Mouse (Mus musculus): ENCODE measurements around the gene Zmiz1. TPM values are rescaled to one million over a fixed set of nuclear protein-coding genes. Genes with fewer than 3 reads are reported as not detected.

Gene Zmiz1
- total and polyA plus RNA-seq, 3 experiments = 3.7 to 45.8 (median 11.1) TPM

- no peaks in the 10 kb centered on the region for H3K9me3 ChIP-seq (replicated peaks; ENCODE audit: low read length)
- in situ Hi-C loops (cut with MboI; ENCODE audit: low pct_ligation_motif_present, low pct_unique_long_range_greater_than_20kb, low sequenced_read_pairs) (no loop called here), dilution Hi-C loops (cut with MboI; ENCODE audit: extremely low pct_ligation_motif_present, extremely low pct_unique_long_range_greater_than_20kb, low sequenced_read_pairs) (no loop called here)
- H3K4me2 ChIP-seq (ENCODE audit: insufficient read depth, low read depth, poor library complexity, severe bottlenecking) = no peak overlapping the region
- 0 out of 2 replicates have a peak, but pooled peaks cover 4% of the 10 kb centered on the region for H3K79me2 ChIP-seq (replicated peaks; ENCODE audit: control insufficient read depth, extremely low read depth, insufficient read depth, poor library complexity, severe bottlenecking)
- H3K4me1 ChIP-seq (ENCODE audit: control insufficient read depth in 1 of 2, insufficient read depth in 2 of 2) = peaks cover 31 to 81% of the 10 kb centered on the region in 2 experiments
- peaks cover 16 to 41% of the 10 kb centered on the region in 2 experiments for H3K36me3 ChIP-seq (replicated peaks in 1 of 2; ENCODE audit: control insufficient read depth in 1 of 2, insufficient read depth in 1 of 2, low read length in 1 of 2)
- no peak overlapping the region for H3K4me3 ChIP-seq (replicated peaks in 1 of 3; ENCODE audit: low read depth in 2 of 3, low read length in 2 of 3, poor library complexity in 1 of 3)
- DNase-seq (ENCODE audit: extremely low read depth) = no peak
- TF ChIP-seq NELFE (IDR thresholded peaks at IDR 0.05; ENCODE audit: low read depth, low read length) = no peak
- no peak for TF ChIP-seq MYC (IDR thresholded peaks at IDR 0.05; ENCODE audit: low read depth, low read length)
- TF ChIP-seq USF2 (conservative IDR thresholded peaks at IDR 0.05; ENCODE audit: low read depth, low read length) = no peak
- no peak for TF ChIP-seq NRF1 (IDR thresholded peaks at IDR 0.05; ENCODE audit: low read depth, low read length)
- TF ChIP-seq ZNF384 (IDR thresholded peaks at IDR 0.05; ENCODE audit: low read depth, low read length) = no peak
- no peak for TF ChIP-seq RCOR1 (conservative IDR thresholded peaks at IDR 0.05; ENCODE audit: low read depth, low read length)
- TF ChIP-seq SMC3 (IDR thresholded peaks at IDR 0.05; ENCODE audit: low read depth, low read length) = no peak
- TF ChIP-seq ZKSCAN1 (IDR thresholded peaks at IDR 0.05; ENCODE audit: borderline replicate concordance, low read depth, low read length) = no peak
- TF ChIP-seq CTCF (conservative IDR thresholded peaks at IDR 0.05 in 1 of 2, IDR thresholded peaks at IDR 0.05 in 1 of 2; ENCODE audit: low read depth in 2 of 2, low read length in 2 of 2) = no peak
- TF ChIP-seq MEF2A (IDR thresholded peaks at IDR 0.05; ENCODE audit: borderline replicate concordance, low read depth, low read length) = no peak
- TF ChIP-seq EP300 (IDR thresholded peaks at IDR 0.05; ENCODE audit: low read length) = no peak
- TF ChIP-seq RAD21 (IDR thresholded peaks at IDR 0.05; ENCODE audit: low read depth, low read length) = no peak
- no peak for TF ChIP-seq PAX5 (IDR thresholded peaks at IDR 0.05; ENCODE audit: low read length)
- TF ChIP-seq POLR2AphosphoS2 (IDR thresholded peaks at IDR 0.05; ENCODE audit: low read depth, low read length) = no peak
- no peak for TF ChIP-seq ELF1 (IDR thresholded peaks at IDR 0.05; ENCODE audit: low read depth, low read length)
- TF ChIP-seq MAZ (IDR thresholded peaks at IDR 0.05; ENCODE audit: low read depth, low read length) = no peak
- TF ChIP-seq CHD1 (IDR thresholded peaks at IDR 0.05; ENCODE audit: low read depth, low read length) = no peak
- no peak for TF ChIP-seq HCFC1 (IDR thresholded peaks at IDR 0.05; ENCODE audit: low read depth, low read length)
- TF ChIP-seq TCF12 (IDR thresholded peaks at IDR 0.05; ENCODE audit: low read depth, low read length) = no peak
- no peak for TF ChIP-seq IRF4 (IDR thresholded peaks at IDR 0.05; ENCODE audit: low read depth, low read length)
- no peaks in the 10 kb centered on the region for H3K27me3 ChIP-seq (replicated peaks)
- no peak overlapping the region for H3K27ac ChIP-seq (ENCODE audit: insufficient read depth, low read depth)
- H3K9ac ChIP-seq (ENCODE audit: insufficient read depth, low read depth) = no peak overlapping the region
Observed at GRCm38 (mm10) chr14:25511967-25512366, 53.0 kb downstream of the Zmiz1 start.

- Histone ChIP-seq H3K9me3 (replicated peaks; ENCODE audit: low read length) (no peaks in the 10 kb centered on the region), H3K27ac (ENCODE audit: insufficient read depth, low read depth) (no peak overlapping the region), H3K36me3 (replicated peaks in 1 of 2; ENCODE audit: control insufficient read depth in 1 of 2, insufficient read depth in 1 of 2, low read length in 1 of 2) (peaks cover 16 to 35% of the 10 kb centered on the region in 2 experiments), H3K4me3 (replicated peaks in 1 of 3; ENCODE audit: low read depth in 2 of 3, low read length in 2 of 3, poor library complexity in 1 of 3) (no peak overlapping the region), H3K9ac (ENCODE audit: insufficient read depth, low read depth) (no peak overlapping the region), H3K4me1 (ENCODE audit: control insufficient read depth in 1 of 2, insufficient read depth in 2 of 2) (peaks cover 36 to 89% of the 10 kb centered on the region in 2 experiments), H3K4me2 (ENCODE audit: insufficient read depth, low read depth, poor library complexity, severe bottlenecking) (no peak overlapping the region), H3K79me2 (replicated peaks; ENCODE audit: control insufficient read depth, extremely low read depth, insufficient read depth, poor library complexity, severe bottlenecking) (0 out of 2 replicates have a peak, but pooled peaks cover 4% of the 10 kb centered on the region), H3K27me3 (replicated peaks) (no peaks in the 10 kb centered on the region)
- dilution Hi-C loops (cut with MboI; ENCODE audit: extremely low pct_ligation_motif_present, extremely low pct_unique_long_range_greater_than_20kb, low sequenced_read_pairs) (no loop called here), in situ Hi-C loops (cut with MboI; ENCODE audit: low pct_ligation_motif_present, low pct_unique_long_range_greater_than_20kb, low sequenced_read_pairs) (no loop called here)
- DNase-seq (ENCODE audit: extremely low read depth) = no peak
- TF ChIP-seq SMC3 (IDR thresholded peaks at IDR 0.05; ENCODE audit: low read depth, low read length) (no peak), RCOR1 (conservative IDR thresholded peaks at IDR 0.05; ENCODE audit: low read depth, low read length) (no peak), CHD2 (IDR thresholded peaks at IDR 0.05; ENCODE audit: low read length) (no peak), PAX5 (IDR thresholded peaks at IDR 0.05; ENCODE audit: low read length) (no peak), IRF4 (IDR thresholded peaks at IDR 0.05; ENCODE audit: low read depth, low read length) (no peak), MAZ (IDR thresholded peaks at IDR 0.05; ENCODE audit: low read depth, low read length) (no peak), MXI1 (IDR thresholded peaks at IDR 0.05; ENCODE audit: low read depth, low read length) (no peak), MEF2A (IDR thresholded peaks at IDR 0.05; ENCODE audit: borderline replicate concordance, low read depth, low read length) (no peak), ZC3H11A (IDR thresholded peaks at IDR 0.05; ENCODE audit: low read depth, low read length) (no peak)
Observed at GRCm38 (mm10) chr14:25512803-25513202, 53.8 kb downstream of the Zmiz1 start.

Data from CH12.LX (cell line).